Mouse (Mus musculus) small intestine, adult 2 months (tissue): Measurements from ENCODE around the gene Olfr1150-ps1. TPM values are rescaled to one million over a fixed set of nuclear protein-coding genes. Genes with fewer than 3 reads are reported as not detected.

Experiments used
- H3K27ac ChIP-seq: fragments of 200-500 bp; 2 replicates; pipeline ENCODE4 v1.5.1; 2012; ENCODE audit warnings: low read depth, low read length, control low read depth, inconsistent platforms; ENCODE audit not compliant: insufficient read depth
- H3K27me3 ChIP-seq: fragments of 200-500 bp; 2 replicates; pipeline ENCODE4 v1.6.1; 2012; ENCODE audit warnings: mild to moderate bottlenecking, moderate library complexity, low read length, inconsistent platforms; ENCODE audit not compliant: control insufficient read depth, insufficient read depth
- H3K36me3 ChIP-seq: fragments of 200-500 bp; 2 replicates; pipeline ENCODE4 v1.6.1; 2012; ENCODE audit warnings: mild to moderate bottlenecking, low read length, control low read depth, inconsistent platforms; ENCODE audit not compliant: control insufficient read depth, insufficient read depth
- H3K4me1 ChIP-seq: fragments of 200-500 bp; 2 replicates; pipeline ENCODE4 v1.6.1; 2012; ENCODE audit warnings: low read length, inconsistent platforms, mixed read lengths; ENCODE audit not compliant: control insufficient read depth, insufficient read depth, insufficient read length
- H3K4me3 ChIP-seq: fragments of 200-500 bp; 2 replicates; pipeline ENCODE4 v1.5.1; 2012; ENCODE audit warnings: low read depth, mild to moderate bottlenecking, control low read depth, inconsistent platforms, low read length, moderate library complexity
- CTCF ChIP-seq: fragments of 200-500 bp; IDR thresholded peaks from 2 replicates; pipeline ENCODE4 v1.5.1; 2012; ENCODE audit warnings: low read depth, mild to moderate bottlenecking, control low read depth, inconsistent platforms, low read length, moderate library complexity, mixed read lengths; ENCODE audit not compliant: insufficient replicate concordance, insufficient read length; ENCODE audit errors: extremely low read depth
- POLR2A ChIP-seq: fragments of 200-500 bp; IDR thresholded peaks from 2 replicates; pipeline ENCODE4 v1.6.1; 2012; ENCODE audit warnings: low read depth, mild to moderate bottlenecking, control low read depth, inconsistent platforms, low read length, moderate library complexity
- WGBS: fragments of 180-500 bp; shearing (Covaris S2); methylation state at CpG from one replicate; pipeline ENCODE4 v1.1.7; 2018; 5-methylcytosine and 5-hydroxymethylcytosine counted together
- polyA plus RNA-seq: library from polyadenylated mRNA; depleted of rRNA; stranded (reverse); fragments of >200 nt; gene quantifications from 2 replicates; pipeline ENCODE4 v1.2.3, GENCODE M21; 2012; rRNA removed

Olfr1150-ps1 gene
- polyA plus RNA-seq: not detected in 2 replicates

- no peak within 1 kb of the TSS for H3K27ac ChIP-seq
- H3K4me1 ChIP-seq: no peaks in the 10 kb centered on the region
- TF ChIP-seq CTCF (no peak), POLR2A (no peak)
- 70% methylated on average over 1 of the region's 1 CpGs for WGBS
- no peaks in the 10 kb centered on the region for H3K27me3 ChIP-seq
- H3K36me3 ChIP-seq: no peaks in the 10 kb centered on the region
- no peak within 1 kb of the TSS for H3K4me3 ChIP-seq
These were observed at the start of gene Olfr1150-ps1 for GRCm38 (mm10) chr2:87843693-87844092. Gene Olfr1150-ps1 (plus strand): TSS chr2:87843993.

GRCm38 (mm10) chr2:87800292-87800691 is 43.5 kb upstream of the Olfr1150-ps1 start, which contains the start of gene Olfr1143:
Gene Olfr1143 (plus strand): TSS chr2:87800592.
- H3K27me3 ChIP-seq: no peaks in the 10 kb centered on the region
- TF ChIP-seq POLR2A (no peak), CTCF (no peak)
- no peaks in the 10 kb centered on the region for H3K4me1 ChIP-seq
- no peak within 1 kb of the TSS for H3K4me3 ChIP-seq
- no peak within 1 kb of the TSS for H3K27ac ChIP-seq
- no peaks in the 10 kb centered on the region for H3K36me3 ChIP-seq

- Histone ChIP-seq H3K27me3 (no peaks in the 10 kb centered on the region), H3K4me3 (no peak within 1 kb of the TSS), H3K36me3 (no peaks in the 10 kb centered on the region), H3K27ac (no peak within 1 kb of the TSS), H3K4me1 (no peaks in the 10 kb centered on the region)
- 62% methylated on average over 1 of the region's 1 CpGs for WGBS
- no peak for TF ChIP-seq POLR2A
- no peak for TF ChIP-seq CTCF
These were observed 34.3 kb upstream of the Olfr1150-ps1 start, which contains the start of gene Olfr1145 for GRCm38 (mm10) chr2:87809522-87809921. Gene Olfr1145 (plus strand): TSS chr2:87809822.

GRCm38 (mm10) chr2:87830233-87830632 is 13.6 kb upstream of the Olfr1150-ps1 start, which contains the start of gene Olfr1148:
Gene Olfr1148 (plus strand): TSS chr2:87830533.
- Histone ChIP-seq H3K36me3 (no peaks in the 10 kb centered on the region), H3K27me3 (no peaks in the 10 kb centered on the region), H3K4me3 (no peak within 1 kb of the TSS), H3K27ac (no peak within 1 kb of the TSS), H3K4me1 (no peaks in the 10 kb centered on the region)
- 85% methylated on average over 1 of the region's 1 CpGs for WGBS
- TF ChIP-seq POLR2A (no peak), CTCF (no peak)

- no peak for TF ChIP-seq CTCF
- no peak for TF ChIP-seq POLR2A
- Histone ChIP-seq H3K27ac (no peak within 1 kb of the TSS), H3K4me1 (no peaks in the 10 kb centered on the region), H3K4me3 (no peak within 1 kb of the TSS), H3K27me3 (no peaks in the 10 kb centered on the region), H3K36me3 (no peaks in the 10 kb centered on the region)
- 90% methylated on average over 1 of the region's 1 CpGs for WGBS
These were observed 11.8 kb downstream of the Olfr1150-ps1 start, which contains the start of gene Olfr1151 for GRCm38 (mm10) chr2:87855562-87855961. Gene Olfr1151 (plus strand): TSS chr2:87855862.

GRCm38 (mm10) chr2:87866192-87866591 is 22.4 kb downstream of the Olfr1150-ps1 start, which contains the start of gene Olfr1152:
Gene Olfr1152 (plus strand): TSS chr2:87866492.
- no peaks in the 10 kb centered on the region for H3K4me1 ChIP-seq
- no peaks in the 10 kb centered on the region for H3K36me3 ChIP-seq
- H3K4me3 ChIP-seq: no peak within 1 kb of the TSS
- H3K27me3 ChIP-seq: no peaks in the 10 kb centered on the region
- no peak for TF ChIP-seq CTCF
- no peak for TF ChIP-seq POLR2A
- no peak within 1 kb of the TSS for H3K27ac ChIP-seq

GRCm38 (mm10) chr2:87894662-87895061 is 50.9 kb downstream of the Olfr1150-ps1 start, which contains the start of gene Olfr1153:
Gene Olfr1153 (plus strand): TSS chr2:87894962.
- no peaks in the 10 kb centered on the region for H3K4me1 ChIP-seq
- H3K36me3 ChIP-seq: no peaks in the 10 kb centered on the region
- no peaks in the 10 kb centered on the region for H3K27me3 ChIP-seq
- no peak within 1 kb of the TSS for H3K4me3 ChIP-seq
- WGBS: 56% methylated on average over 1 of the region's 1 CpGs
- no peak within 1 kb of the TSS for H3K27ac ChIP-seq
- TF ChIP-seq CTCF: no peak
- no peak for TF ChIP-seq POLR2A

Other genes with a start within 250 kb of the Olfr1150-ps1 start
- gene Olfr1130, start 237.8 kb upstream of the Olfr1150-ps1 start, polyA plus RNA-seq: not detected in 2 replicates
- gene Olfr1131, start 216.9 kb upstream of the Olfr1150-ps1 start, polyA plus RNA-seq: not detected in 2 replicates
- gene Olfr1132, start 206.5 kb upstream of the Olfr1150-ps1 start, polyA plus RNA-seq: not detected in 2 replicates
- gene Olfr1133, start 196.6 kb upstream of the Olfr1150-ps1 start, polyA plus RNA-seq: not detected in 2 replicates
- not detected in 2 replicates for gene Olfr1134, start 185.5 kb upstream of the Olfr1150-ps1 start, polyA plus RNA-seq
- not detected in 2 replicates for gene Olfr1135, start 170.3 kb upstream of the Olfr1150-ps1 start, polyA plus RNA-seq
- gene Olfr1136, start 150.0 kb upstream of the Olfr1150-ps1 start, polyA plus RNA-seq: not detected in 2 replicates
- not detected in 2 replicates for gene Olfr1137, start 130.8 kb upstream of the Olfr1150-ps1 start, polyA plus RNA-seq
- not detected in 2 replicates for gene Olfr1138, start 104.0 kb upstream of the Olfr1150-ps1 start, polyA plus RNA-seq
- not detected in 2 replicates for gene Olfr1140, start 100.2 kb upstream of the Olfr1150-ps1 start, polyA plus RNA-seq
- gene Olfr1141, start 90.0 kb upstream of the Olfr1150-ps1 start, polyA plus RNA-seq: not detected in 2 replicates
- gene Olfr152, start 64.5 kb upstream of the Olfr1150-ps1 start, polyA plus RNA-seq: not detected in 2 replicates
- gene Olfr1143, start 43.4 kb upstream of the Olfr1150-ps1 start, polyA plus RNA-seq: not detected in 2 replicates
- not detected in 2 replicates for gene Olfr1145, start 34.2 kb upstream of the Olfr1150-ps1 start, polyA plus RNA-seq
- gene Olfr1148, start 13.5 kb upstream of the Olfr1150-ps1 start, polyA plus RNA-seq: not detected in 2 replicates
- not detected in 2 replicates for gene Olfr1151, start 11.9 kb downstream of the Olfr1150-ps1 start, polyA plus RNA-seq
- gene Olfr1152, start 22.5 kb downstream of the Olfr1150-ps1 start, polyA plus RNA-seq: not detected in 2 replicates
- not detected in 2 replicates for gene Olfr1153, start 51.0 kb downstream of the Olfr1150-ps1 start, polyA plus RNA-seq
- gene Olfr1154, start 61.2 kb downstream of the Olfr1150-ps1 start, polyA plus RNA-seq: not detected in 2 replicates
- not detected in 2 replicates for gene Olfr1155, start 101.1 kb downstream of the Olfr1150-ps1 start, polyA plus RNA-seq
- not detected in 2 replicates for gene Olfr1156, start 109.1 kb downstream of the Olfr1150-ps1 start, polyA plus RNA-seq
- gene Olfr1157, start 124.3 kb downstream of the Olfr1150-ps1 start, polyA plus RNA-seq: not detected in 2 replicates
- gene Olfr74, start 130.7 kb downstream of the Olfr1150-ps1 start, polyA plus RNA-seq: not detected in 2 replicates
- not detected in 2 replicates for gene Olfr1158, start 146.1 kb downstream of the Olfr1150-ps1 start, polyA plus RNA-seq
- gene Olfr1160, start 164.3 kb downstream of the Olfr1150-ps1 start, polyA plus RNA-seq: not detected in 2 replicates
- gene Olfr1161, start 178.8 kb downstream of the Olfr1150-ps1 start, polyA plus RNA-seq: not detected in 2 replicates
- not detected in 2 replicates for gene Olfr73, start 193.7 kb downstream of the Olfr1150-ps1 start, polyA plus RNA-seq
- gene Olfr1162, start 207.1 kb downstream of the Olfr1150-ps1 start, polyA plus RNA-seq: not detected in 2 replicates
- gene Olfr1163, start 227.8 kb downstream of the Olfr1150-ps1 start, polyA plus RNA-seq: not detected in 2 replicates
- gene Olfr1164, start 250.0 kb downstream of the Olfr1150-ps1 start, polyA plus RNA-seq: not detected in 2 replicates